ENCODE assay signal across 11 mouse cellular contexts in the genomic region with DNA sequence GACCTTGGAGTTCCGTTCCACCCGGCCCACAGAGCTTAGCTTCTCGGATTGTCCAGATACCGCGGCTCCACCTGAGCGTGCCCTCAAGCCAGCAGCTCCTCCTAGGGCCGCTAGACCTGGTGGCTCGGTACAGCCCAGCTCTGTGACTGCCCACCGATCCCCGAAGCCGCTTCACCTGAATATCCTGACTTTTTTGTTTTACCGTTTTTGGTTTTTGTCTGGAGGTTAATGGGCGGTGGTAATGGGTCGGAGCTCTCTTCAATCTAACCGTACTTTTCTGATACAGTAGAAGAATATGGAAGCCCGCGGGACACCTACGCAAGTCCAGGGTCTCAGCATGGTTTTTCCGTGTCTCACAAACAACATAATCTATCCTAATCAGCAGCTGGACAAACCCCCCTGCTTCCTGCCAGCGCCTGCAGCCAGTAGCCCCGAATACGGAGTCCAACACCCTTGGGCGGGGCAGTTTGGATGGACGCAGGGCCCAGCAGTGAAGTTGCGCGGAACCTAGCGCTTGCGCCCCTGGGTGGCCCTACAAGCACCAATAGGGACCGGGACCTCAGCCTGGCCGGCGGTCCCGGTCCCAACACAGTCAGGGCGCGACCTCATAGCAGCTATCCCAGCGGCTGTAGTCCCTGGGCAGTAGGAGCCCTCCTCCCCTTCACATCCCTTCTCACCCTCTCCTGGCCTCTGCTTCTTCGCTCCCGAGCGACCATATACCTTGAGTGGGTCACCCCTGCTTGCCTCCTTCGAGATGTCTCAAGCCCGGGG. TPM values are rescaled to one million over a fixed set of nuclear protein-coding genes. Genes with fewer than 3 reads are reported as not detected.
DNase-seq lines count a peak whose midpoint lies in the region; ATAC-seq lines count a peak whose summit lies in the region.
"Had no signal": no experiment of that assay in that cellular context is flagged by ENCODE, and none has a peak within 500 bp of the region (broad histone marks: within the 10 kb centered on the region; RNA-seq: fewer than 3 reads in every experiment).

No protein-coding gene starts in this region.

- H3K36me3 ChIP-seq in heart, embryonic 12.5 days, result no peaks in the 10 kb centered on the region
- no peaks in the 10 kb centered on the region for H3K36me3 ChIP-seq in midbrain, embryonic 13.5 days
- H3K36me3 ChIP-seq: neural tube, embryonic 13.5 days had no signal

- no peaks in the 10 kb centered on the region for H3K9me3 ChIP-seq in heart, embryonic 12.5 days (replicated peaks)
- no peaks in the 10 kb centered on the region for H3K9me3 ChIP-seq in midbrain, embryonic 13.5 days
- H3K9me3 ChIP-seq: neural tube, embryonic 13.5 days had no signal

- H3K9ac ChIP-seq in heart, embryonic 12.5 days, result peak overlapping the region; percentile 39
- H3K9ac ChIP-seq in midbrain, embryonic 13.5 days (replicated peaks), result no peak overlapping the region
- H3K9ac ChIP-seq: neural tube, embryonic 13.5 days had no signal

- H3K4me2 ChIP-seq in heart, embryonic 12.5 days, result peak overlapping the region; percentile 63
- peak overlapping the region; percentile 21 for H3K4me2 ChIP-seq in midbrain, embryonic 13.5 days (replicated peaks)
- H3K4me2 ChIP-seq: neural tube, embryonic 13.5 days had no signal

- under 1% methylated on average over 40 of the region's 40 CpGs for WGBS in heart, embryonic 12.5 days
- under 1% methylated on average over 40 of the region's 40 CpGs for WGBS in midbrain, embryonic 13.5 days

- no peak for DNase-seq in heart, postnatal 14 days
- peak; percentile 24 for DNase-seq in embryo, embryonic 10 days (ENCODE audit: low spot score)
- peak; percentile 81 for DNase-seq in kidney, adult 9 months
- DNase-seq in urinary bladder, adult 2 months (ENCODE audit: low spot score), result no peak
- no peak for DNase-seq in ovary, postnatal 36 days (ENCODE audit: low spot score)
- no peak for DNase-seq in lung, postnatal 25 days (ENCODE audit: low spot score)

- H3K27ac ChIP-seq in heart, embryonic 12.5 days (ENCODE audit: poor library complexity, severe bottlenecking), result no peak overlapping the region
- no peak overlapping the region for H3K27ac ChIP-seq in midbrain, embryonic 13.5 days
- H3K27ac ChIP-seq: neural tube, embryonic 13.5 days had no signal

- intact Hi-C loops in heart, postnatal 14 days (cut with DNase I), result no loop called here

- peaks cover 12% of the 10 kb centered on the region for H3K4me1 ChIP-seq in heart, embryonic 12.5 days (replicated peaks)
- peaks cover 10% of the 10 kb centered on the region; the same call in 1 of the 2 replicates for H3K4me1 ChIP-seq in midbrain, embryonic 13.5 days (replicated peaks)

- peak overlapping the region; percentile 37 for H3K4me3 ChIP-seq in heart, embryonic 12.5 days
- peak overlapping the region; percentile 6; the same call in 1 of the 2 replicates for H3K4me3 ChIP-seq in midbrain, embryonic 13.5 days (replicated peaks)
- H3K4me3 ChIP-seq: neural tube, embryonic 13.5 days had no signal

- ATAC-seq in heart, embryonic 12.5 days (ENCODE audit: insufficient number of reproducible peaks, low FRiP score), result peak; percentile 36; the same call in 1 of the 2 replicates
- ATAC-seq in midbrain, embryonic 13.5 days, result no peak; the same call in 1 of the 2 replicates
- ATAC-seq: CD4-positive, CD25-positive, alpha-beta regulatory T cell, adult 4 months had no signal

- H3K27me3 ChIP-seq in heart, embryonic 12.5 days (replicated peaks), result peaks cover 54% of the 10 kb centered on the region
- peaks cover 87% of the 10 kb centered on the region for H3K27me3 ChIP-seq in midbrain, embryonic 13.5 days

RNA-seq across cellular contexts. Expression of a gene that starts 25.3 kb away (rescaled TPM):
- 39.1 and 41.3 TPM in 2 replicates for polyA plus RNA-seq in heart, embryonic 12.5 days (2016; fragmentation: Nextera tagmentation; extraction: Ambion mirVana)
- total RNA-seq in heart, postnatal 14 days (2021), result under 1 TPM; 0.83 to 0.91 TPM
- 59.2 and 101 TPM in 2 replicates for polyA plus RNA-seq in midbrain, embryonic 13.5 days (2015; fragmentation: Nextera tagmentation; extraction: Ambion mirVana)
- 60.8 and 75.0 TPM in 2 replicates for polyA plus RNA-seq in urinary bladder, adult 2 months (2012; rRNA removed)
- total RNA-seq: left cerebral cortex, postnatal 10 days had no signal

Comparison
In these comparisons a context has a peak if more than half of its experiments do, and no peak if none do; other contexts are left out.
1. DNase-seq: peak in embryo, embryonic 10 days (single experiment) and kidney, adult 9 months (single experiment); none in heart, postnatal 14 days (0 of 2), urinary bladder, adult 2 months (single experiment), ovary, postnatal 36 days (single experiment) and lung, postnatal 25 days (single experiment).